Mouse (Mus musculus): ENCODE data around the gene Map2k4. TPM values are rescaled to one million over a fixed set of nuclear protein-coding genes. Genes with fewer than 3 reads are reported as not detected.

Map2k4 gene
- polyA plus RNA-seq, 1 experiment, result not detected

GRCm38 (mm10) chr11:65651426-65651825, 136.7 kb downstream of the Map2k4 start:
- WGBS, result 59% methylated on average over 7 of the region's 7 CpGs
- no peak overlapping the region for H3K27ac ChIP-seq (ENCODE audit: insufficient read depth, low read depth, low read length)
- H3K4me3 ChIP-seq (ENCODE audit: insufficient read depth, low read depth, low read length), result no peak overlapping the region
- TF ChIP-seq POLR2A (IDR thresholded peaks at IDR 0.05; ENCODE audit: insufficient read depth, low read depth, low read length) (no peak), CTCF (IDR thresholded peaks at IDR 0.05; ENCODE audit: insufficient read depth, low read depth, low read length) (no peak)
- H3K4me1 ChIP-seq (ENCODE audit: control insufficient read depth, insufficient read depth, low read length), result no peaks in the 10 kb centered on the region

GRCm38 (mm10) chr11:65649956-65650715, 138.0 kb downstream of the Map2k4 start:
- Histone ChIP-seq H3K27ac (ENCODE audit: insufficient read depth, low read depth, low read length) (no peak overlapping the region), H3K4me1 (ENCODE audit: control insufficient read depth, insufficient read depth, low read length) (no peaks in the 10 kb centered on the region), H3K4me3 (ENCODE audit: insufficient read depth, low read depth, low read length) (no peak overlapping the region)
- WGBS, result 76% methylated on average over 4 of the region's 4 CpGs
- no peak for TF ChIP-seq POLR2A (IDR thresholded peaks at IDR 0.05; ENCODE audit: insufficient read depth, low read depth, low read length)
- TF ChIP-seq CTCF (IDR thresholded peaks at IDR 0.05; ENCODE audit: insufficient read depth, low read depth, low read length), result no peak

DNA sequence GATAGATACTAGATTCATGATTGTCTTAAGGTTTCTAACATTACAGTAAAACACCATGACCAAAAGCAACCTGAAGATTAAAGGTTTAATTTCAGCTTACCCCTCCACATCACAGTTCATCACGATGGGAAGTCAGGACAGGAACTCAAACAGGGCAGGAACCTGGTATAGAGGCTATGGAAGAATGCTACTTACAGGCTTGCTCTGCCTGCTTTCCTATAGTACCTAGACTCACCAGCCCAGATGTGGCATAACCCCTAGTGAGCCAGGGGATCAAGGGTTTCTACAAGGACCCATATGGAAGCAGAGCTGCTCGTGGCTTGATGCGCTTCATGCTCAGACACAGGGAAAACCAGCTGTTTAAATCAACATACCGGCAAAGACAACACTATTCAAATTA, 138.6 kb downstream of the Map2k4 start:
- Histone ChIP-seq H3K4me3 (ENCODE audit: insufficient read depth, low read depth, low read length) (no peak overlapping the region), H3K27ac (ENCODE audit: insufficient read depth, low read depth, low read length) (no peak overlapping the region), H3K4me1 (ENCODE audit: control insufficient read depth, insufficient read depth, low read length) (no peaks in the 10 kb centered on the region)
- WGBS, result 80% methylated on average over 4 of the region's 4 CpGs
- TF ChIP-seq POLR2A (IDR thresholded peaks at IDR 0.05; ENCODE audit: insufficient read depth, low read depth, low read length) (no peak), CTCF (IDR thresholded peaks at IDR 0.05; ENCODE audit: insufficient read depth, low read depth, low read length) (no peak)

- H3K27ac ChIP-seq (ENCODE audit: insufficient read depth, low read depth, low read length), result no peak overlapping the region
- no peak overlapping the region for H3K4me3 ChIP-seq (ENCODE audit: insufficient read depth, low read depth, low read length)
- H3K4me1 ChIP-seq (ENCODE audit: control insufficient read depth, insufficient read depth, low read length), result no peaks in the 10 kb centered on the region
- TF ChIP-seq POLR2A (IDR thresholded peaks at IDR 0.05; ENCODE audit: insufficient read depth, low read depth, low read length) (no peak), CTCF (IDR thresholded peaks at IDR 0.05; ENCODE audit: insufficient read depth, low read depth, low read length) (no peak)
- 83% methylated on average over 5 of the region's 5 CpGs for WGBS
These were observed 141.8 kb downstream of the Map2k4 start for GRCm38 (mm10) chr11:65646314-65646713.

DNA sequence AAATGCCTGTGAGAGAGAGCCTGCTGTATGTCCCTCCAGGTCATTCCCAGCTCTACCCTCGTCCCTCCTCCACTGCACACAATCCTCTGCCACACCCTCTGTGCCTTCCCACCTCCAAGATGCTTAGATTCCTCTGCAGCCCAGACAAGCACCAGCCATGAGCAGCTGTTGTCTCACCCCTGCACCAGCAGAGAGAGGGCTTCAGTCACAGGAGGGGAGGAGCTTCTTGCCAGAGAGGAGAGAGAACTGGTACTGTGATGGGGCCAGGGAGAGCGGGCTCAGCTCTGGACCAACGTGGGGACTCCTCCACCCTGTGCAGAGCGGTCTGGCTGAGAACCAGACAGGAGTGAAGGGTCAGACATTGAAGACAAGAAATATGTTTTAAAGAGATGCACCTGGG, 143.6 kb downstream of the Map2k4 start:
- no peak overlapping the region for H3K27ac ChIP-seq (ENCODE audit: insufficient read depth, low read depth, low read length)
- no peaks in the 10 kb centered on the region for H3K4me1 ChIP-seq (ENCODE audit: control insufficient read depth, insufficient read depth, low read length)
- no peak overlapping the region for H3K4me3 ChIP-seq (ENCODE audit: insufficient read depth, low read depth, low read length)
- WGBS, result 61% methylated on average over 4 of the region's 4 CpGs
- TF ChIP-seq CTCF (IDR thresholded peaks at IDR 0.05; ENCODE audit: insufficient read depth, low read depth, low read length) (no peak), POLR2A (IDR thresholded peaks at IDR 0.05; ENCODE audit: insufficient read depth, low read depth, low read length) (no peak)

GRCm38 (mm10) chr11:65640261-65640660, 147.8 kb downstream of the Map2k4 start:
- TF ChIP-seq POLR2A (IDR thresholded peaks at IDR 0.05; ENCODE audit: insufficient read depth, low read depth, low read length) (no peak), CTCF (IDR thresholded peaks at IDR 0.05; ENCODE audit: insufficient read depth, low read depth, low read length) (no peak)
- Histone ChIP-seq H3K27ac (ENCODE audit: insufficient read depth, low read depth, low read length) (no peak overlapping the region), H3K4me3 (ENCODE audit: insufficient read depth, low read depth, low read length) (no peak overlapping the region), H3K4me1 (ENCODE audit: control insufficient read depth, insufficient read depth, low read length) (no peaks in the 10 kb centered on the region)
- 64% methylated on average over 6 of the region's 6 CpGs for WGBS

Other genes starting within 250 kb of the Map2k4 start
- gene Zkscan6, start 18.9 kb upstream of the Map2k4 start, polyA plus RNA-seq (2012; ENCODE audit: insufficient read depth, insufficient read length, low replicate concordance, missing spikeins), result not detected in 2 replicates